Mouse (Mus musculus) midbrain, embryonic 14.5 days (tissue): ENCODE results near the gene Ndufv3. TPM values are rescaled to one million over a fixed set of nuclear protein-coding genes. Genes with fewer than 3 reads are reported as not detected.

ENCODE experiments used
- ATAC-seq: fragments of 200-750 bp; cut with Nextera tagmentation; 2 replicates; pipeline ENCODE4 v1.8.0; 2017; ENCODE audit warnings: moderate number of reproducible peaks, moderate library complexity; ENCODE audit not compliant: low FRiP score, low TSS enrichment
- DNase-seq: peaks from one replicate; pipeline ENCODE4 v3.0.0-alpha.2; 2015
- H3K27ac ChIP-seq: fragments of 300-500 bp; sonication (generic); replicated peaks from 2 replicates; pipeline ENCODE4 v1.5.1; 2014; ENCODE audit warnings: mild to moderate bottlenecking, low read depth, low read length, moderate library complexity
- H3K27me3 ChIP-seq: fragments of 300-500 bp; sonication (generic); 2 replicates; pipeline ENCODE4 v1.6.1; 2014; ENCODE audit warnings: low read length, control low read depth, mixed read lengths; ENCODE audit not compliant: control insufficient read depth, insufficient read depth
- H3K36me3 ChIP-seq: fragments of 300-500 bp; sonication (generic); 2 replicates; pipeline ENCODE4 v1.6.1; 2014; ENCODE audit warnings: low read length, control low read depth; ENCODE audit not compliant: control insufficient read depth, insufficient read depth
- H3K4me1 ChIP-seq: fragments of 300-500 bp; sonication (generic); 2 replicates; pipeline ENCODE4 v1.6.1; 2014; ENCODE audit warnings: mild to moderate bottlenecking, antibody characterized with exemption, low read length, control low read depth; ENCODE audit not compliant: control insufficient read depth, insufficient read depth
- H3K4me2 ChIP-seq: fragments of 300-500 bp; sonication (generic); 2 replicates; pipeline ENCODE4 v1.6.1; 2014; ENCODE audit warnings: mild to moderate bottlenecking, low read length, moderate library complexity
- H3K4me3 ChIP-seq: fragments of 300-500 bp; sonication (generic); replicated peaks from 2 replicates; pipeline ENCODE4 v1.5.1; 2014; ENCODE audit warnings: low read depth, low read length
- H3K9ac ChIP-seq: fragments of 300-500 bp; sonication (generic); replicated peaks from 2 replicates; pipeline ENCODE4 v1.6.1; 2014; ENCODE audit warnings: mild to moderate bottlenecking, low read length, moderate library complexity
- H3K9me3 ChIP-seq: fragments of 300-500 bp; sonication (generic); 2 replicates; pipeline ENCODE4 v1.6.1; 2016; ENCODE audit warnings: low read length, control low read depth, mixed read lengths; ENCODE audit not compliant: control insufficient read depth
- WGBS: fragments of 180-500 bp; shearing (Covaris S2); extraction: QIAGEN DNeasy Blood & Tissue Kit; methylation state at CpG from one replicate; pipeline ENCODE4 v1.1.7; 2014; 5-methylcytosine and 5-hydroxymethylcytosine counted together
- polyA plus RNA-seq: library from polyadenylated mRNA; unstranded; fragments of >200 nt; fragmentation: Nextera tagmentation; extraction: Ambion mirVana; gene quantifications from 2 replicates; pipeline ENCODE4 v1.2.1, GENCODE M21; 2014

Ndufv3 gene
- polyA plus RNA-seq, 1 experiment from 2014 or later = 419 TPM

DNA sequence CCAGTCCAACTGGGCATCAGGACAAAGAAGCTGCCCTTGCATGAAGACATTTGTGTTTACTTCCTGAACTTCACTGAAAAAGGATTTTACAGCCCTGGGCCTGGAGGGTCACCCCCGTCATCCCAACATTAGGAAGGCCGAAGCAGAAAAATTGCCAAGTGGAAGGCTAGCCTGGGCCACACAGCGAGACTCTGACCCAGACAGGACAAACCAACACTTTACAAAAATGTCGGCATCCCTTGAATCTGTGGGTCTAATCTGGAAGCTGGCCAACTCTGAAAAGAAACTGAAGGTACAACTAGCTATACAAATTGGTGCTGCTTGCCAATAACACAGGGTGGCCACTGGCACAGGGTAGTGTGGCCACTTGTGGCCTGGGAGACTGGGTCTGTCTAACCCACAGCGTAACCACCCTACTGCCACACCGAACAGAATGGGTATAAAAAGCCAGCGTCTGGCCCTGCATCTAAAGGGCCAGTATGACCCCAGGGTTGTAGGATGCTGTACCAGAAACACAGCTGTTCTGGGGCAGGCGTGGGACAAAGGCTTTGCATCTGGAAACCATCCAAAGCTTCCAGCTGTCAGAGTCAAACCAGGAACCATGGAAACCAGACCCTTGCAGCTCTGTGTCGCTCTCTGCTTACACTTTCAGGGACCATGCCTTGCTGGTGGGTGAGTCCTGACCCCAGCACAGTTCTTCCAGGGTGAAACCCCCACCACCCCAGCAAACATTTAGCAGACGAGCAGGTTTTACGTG is 37.4 kb downstream of the Ndufv3 start:
- peak overlapping the region; percentile 37; the same call in 1 of the 2 replicates for H3K27ac ChIP-seq
- DNase-seq (peak; percentile 71), ATAC-seq (peak; percentile 50; the same call in 1 of the 2 replicates)
- peaks cover 11% of the 10 kb centered on the region; the same call in 1 of the 2 replicates for H3K4me1 ChIP-seq
- H3K9me3 ChIP-seq = no peaks in the 10 kb centered on the region
- no peak overlapping the region for H3K4me2 ChIP-seq
- no peak overlapping the region for H3K4me3 ChIP-seq
- no peaks in the 10 kb centered on the region for H3K27me3 ChIP-seq
- no peaks in the 10 kb centered on the region for H3K36me3 ChIP-seq
- H3K9ac ChIP-seq = no peak overlapping the region
- 64% methylated on average over 11 of the region's 11 CpGs for WGBS

DNA sequence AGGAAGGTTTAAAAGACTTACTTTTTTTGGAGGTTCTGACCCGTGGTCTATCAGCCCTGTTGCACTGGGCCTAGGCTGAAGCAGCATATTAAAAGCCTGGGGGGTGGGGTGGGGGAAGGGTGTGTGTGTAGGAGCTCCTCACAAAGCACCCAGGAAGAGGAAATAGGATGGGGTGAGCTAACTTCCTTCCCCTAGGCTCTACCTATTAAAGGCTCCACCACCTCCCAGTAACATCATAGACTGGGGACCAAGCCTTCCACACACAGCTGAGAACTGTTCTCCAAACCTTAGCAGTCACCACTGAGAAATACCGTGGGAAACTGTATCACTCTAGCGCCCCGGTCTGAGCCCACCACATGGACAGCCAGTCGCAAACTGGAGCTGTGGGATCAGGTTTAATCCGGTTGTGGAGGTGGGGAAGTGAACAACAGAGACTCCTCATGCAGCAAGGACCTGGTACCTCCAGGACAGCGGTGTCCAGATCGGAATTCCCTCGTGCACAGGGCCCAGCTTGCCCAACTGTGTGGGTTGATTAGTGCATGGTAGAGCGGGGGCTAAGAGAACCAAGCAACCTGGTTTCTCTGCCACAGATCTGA is 38.1 kb downstream of the Ndufv3 start:
- ATAC-seq (no peak), DNase-seq (no peak)
- Histone ChIP-seq H3K4me2 (no peak overlapping the region), H3K27ac (peak overlapping the region; percentile 42; the same call in 1 of the 2 replicates), H3K9ac (no peak overlapping the region), H3K27me3 (no peaks in the 10 kb centered on the region), H3K9me3 (no peaks in the 10 kb centered on the region), H3K4me1 (peaks cover 11% of the 10 kb centered on the region; the same call in 1 of the 2 replicates), H3K4me3 (no peak overlapping the region), H3K36me3 (no peaks in the 10 kb centered on the region)
- 80% methylated on average over 10 of the region's 10 CpGs for WGBS

DNA sequence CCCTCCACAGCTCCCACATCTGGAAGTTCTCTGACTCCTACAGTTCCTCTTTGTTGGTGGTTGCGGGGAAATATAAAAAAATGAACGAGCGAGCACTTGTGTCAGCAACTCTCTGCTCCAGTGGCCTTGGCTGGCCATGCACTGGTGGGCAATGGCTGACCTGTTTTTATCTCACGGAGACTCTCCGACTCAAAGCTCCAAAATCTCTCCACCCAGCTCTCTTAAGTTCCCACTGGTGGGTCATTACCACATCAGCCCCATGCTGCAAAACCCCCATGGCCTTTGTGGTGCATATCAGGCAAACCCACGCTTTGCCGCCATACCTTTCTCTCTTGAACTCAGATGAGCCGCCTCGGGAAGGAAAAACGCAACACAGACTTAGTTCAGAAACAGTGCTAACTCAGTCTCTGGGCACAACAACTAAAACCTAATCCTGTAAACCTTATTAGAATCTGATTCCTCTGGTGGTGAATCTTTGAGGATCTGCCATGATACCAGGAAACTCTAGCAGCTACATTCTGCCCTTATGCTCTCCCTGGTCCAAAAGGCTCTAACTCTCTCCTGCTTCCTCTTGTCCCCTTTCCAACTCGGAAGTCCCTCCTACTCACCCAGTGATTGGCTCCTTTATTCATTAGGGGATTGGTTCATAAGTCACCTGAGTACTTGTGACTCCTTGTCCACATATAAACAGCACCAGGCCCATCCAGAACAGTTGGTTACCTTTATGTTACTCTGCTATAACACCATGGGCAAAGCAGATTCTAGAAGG is 39.3 kb downstream of the Ndufv3 start:
- Histone ChIP-seq H3K9me3 (no peaks in the 10 kb centered on the region), H3K9ac (no peak overlapping the region), H3K27me3 (no peaks in the 10 kb centered on the region), H3K36me3 (no peaks in the 10 kb centered on the region), H3K27ac (no peak overlapping the region), H3K4me3 (no peak overlapping the region), H3K4me2 (no peak overlapping the region), H3K4me1 (peaks cover 16% of the 10 kb centered on the region; the same call in 1 of the 2 replicates)
- 95% methylated on average over 11 of the region's 11 CpGs for WGBS
- DNase-seq (no peak), ATAC-seq (no peak)

DNA sequence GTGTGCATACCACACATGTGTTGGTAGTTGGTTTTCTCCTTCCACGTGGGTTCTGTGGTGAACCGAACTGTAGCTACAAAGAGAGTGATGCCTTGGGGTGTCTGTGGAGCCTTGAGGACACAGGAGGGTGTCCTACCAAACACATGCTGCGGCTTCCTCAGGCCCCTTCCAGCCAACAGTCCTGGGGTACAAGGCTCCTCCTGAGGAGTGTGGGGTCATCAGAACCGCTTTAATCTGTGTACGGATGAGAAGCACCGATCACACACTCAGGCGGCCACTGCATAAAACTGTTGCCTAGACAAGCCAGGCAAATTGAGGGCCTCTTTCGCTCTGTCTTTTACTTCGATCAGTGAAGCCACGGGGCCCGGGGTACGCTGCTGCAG is 43.7 kb downstream of the Ndufv3 start:
- WGBS = 16% methylated on average over 12 of the region's 12 CpGs
- Histone ChIP-seq H3K4me3 (peak overlapping the region; percentile 33), H3K36me3 (no peaks in the 10 kb centered on the region), H3K27ac (peak overlapping the region; percentile 97), H3K4me1 (peaks cover 33% of the 10 kb centered on the region), H3K4me2 (peak overlapping the region; percentile 67), H3K9ac (peak overlapping the region; percentile 57), H3K9me3 (no peaks in the 10 kb centered on the region), H3K27me3 (no peaks in the 10 kb centered on the region)
- peak; percentile 59 for DNase-seq
- no peak for ATAC-seq

DNA sequence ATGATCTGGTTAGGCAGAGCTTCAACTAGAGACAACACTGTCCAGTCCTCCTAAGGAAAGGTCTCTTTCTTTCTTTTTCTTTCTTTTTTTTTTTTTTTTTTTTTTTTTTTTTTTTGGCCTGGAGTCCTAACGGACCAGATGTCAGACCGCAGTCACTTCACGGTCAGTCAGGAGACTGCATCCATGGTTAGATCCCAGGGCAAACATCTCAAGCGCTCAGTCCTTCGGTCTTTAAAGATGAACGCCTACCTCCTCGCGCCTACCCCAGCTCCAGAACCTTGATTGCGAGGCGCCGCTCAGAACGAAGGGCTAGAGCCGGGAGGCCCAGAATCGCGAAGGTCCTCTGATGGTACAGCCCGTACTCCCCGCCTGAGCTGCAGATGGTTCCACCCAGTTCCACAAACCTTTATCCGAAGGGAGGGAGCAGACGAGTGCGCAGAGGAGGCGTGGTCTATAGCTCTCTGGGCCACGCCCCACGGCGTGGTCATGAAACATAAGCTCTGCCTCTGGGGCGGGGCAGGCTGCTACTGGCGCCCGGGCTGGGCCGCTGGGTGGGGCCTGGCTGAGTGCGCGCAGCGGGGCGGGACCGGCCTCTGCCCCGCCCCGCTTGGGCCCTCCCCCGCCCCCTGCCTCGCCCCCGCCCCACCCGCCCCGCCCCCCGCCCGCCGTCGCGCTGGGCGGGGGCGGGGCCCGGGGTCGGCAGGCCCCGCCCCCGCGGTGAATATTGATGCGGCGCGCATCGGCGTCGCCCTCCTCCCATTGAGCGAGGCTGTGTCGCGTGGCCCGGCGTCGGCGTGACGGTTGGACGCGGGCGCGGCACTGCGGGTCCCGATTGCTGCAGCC is 44.3 kb downstream of the Ndufv3 start, which contains the start of gene Pknox1:
Gene Pknox1, plus strand, starts transcription at position 720 of the 843 bp plus-strand sequence.
- Histone ChIP-seq H3K9ac (peak within 1 kb of the TSS; percentile 88), H3K27me3 (no peaks in the 10 kb centered on the region), H3K4me3 (peak within 1 kb of the TSS; percentile 81), H3K4me1 (peaks cover 39% of the 10 kb centered on the region), H3K9me3 (no peaks in the 10 kb centered on the region), H3K4me2 (peak within 1 kb of the TSS; percentile 85), H3K27ac (peak within 1 kb of the TSS; percentile 97), H3K36me3 (peaks cover 2% of the 10 kb centered on the region; the same call in 1 of the 2 replicates)
- ATAC-seq (peak; percentile 95), DNase-seq (peak; percentile 100)
- under 1% methylated on average over 49 of the region's 72 CpGs for WGBS

DNA sequence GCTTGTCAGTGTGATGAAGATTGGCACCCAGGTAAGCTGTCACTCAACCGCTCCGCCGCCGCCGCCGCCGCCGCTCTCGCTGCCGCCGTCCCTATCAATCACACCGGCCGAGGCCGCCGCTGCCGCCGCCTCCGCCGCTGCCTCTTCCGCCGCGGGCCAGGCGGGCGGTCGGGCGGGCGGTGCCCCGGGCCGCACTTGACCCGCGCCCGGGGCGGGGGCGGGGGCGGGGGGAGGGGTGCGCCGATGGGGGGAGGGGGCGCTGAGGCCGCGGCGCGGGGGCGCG is 44.9 kb downstream of the Ndufv3 start:
- no peak for ATAC-seq
- peak overlapping the region; percentile 85 for H3K4me2 ChIP-seq
- peak overlapping the region; percentile 81 for H3K4me3 ChIP-seq
- peak overlapping the region; percentile 97 for H3K27ac ChIP-seq
- peaks cover 2% of the 10 kb centered on the region; the same call in 1 of the 2 replicates for H3K36me3 ChIP-seq
- peaks cover 42% of the 10 kb centered on the region for H3K4me1 ChIP-seq
- H3K27me3 ChIP-seq = no peaks in the 10 kb centered on the region
- DNase-seq = no peak
- H3K9ac ChIP-seq = peak overlapping the region; percentile 88
- 3% methylated on average over 29 of the region's 44 CpGs for WGBS
- no peaks in the 10 kb centered on the region for H3K9me3 ChIP-seq

DNA sequence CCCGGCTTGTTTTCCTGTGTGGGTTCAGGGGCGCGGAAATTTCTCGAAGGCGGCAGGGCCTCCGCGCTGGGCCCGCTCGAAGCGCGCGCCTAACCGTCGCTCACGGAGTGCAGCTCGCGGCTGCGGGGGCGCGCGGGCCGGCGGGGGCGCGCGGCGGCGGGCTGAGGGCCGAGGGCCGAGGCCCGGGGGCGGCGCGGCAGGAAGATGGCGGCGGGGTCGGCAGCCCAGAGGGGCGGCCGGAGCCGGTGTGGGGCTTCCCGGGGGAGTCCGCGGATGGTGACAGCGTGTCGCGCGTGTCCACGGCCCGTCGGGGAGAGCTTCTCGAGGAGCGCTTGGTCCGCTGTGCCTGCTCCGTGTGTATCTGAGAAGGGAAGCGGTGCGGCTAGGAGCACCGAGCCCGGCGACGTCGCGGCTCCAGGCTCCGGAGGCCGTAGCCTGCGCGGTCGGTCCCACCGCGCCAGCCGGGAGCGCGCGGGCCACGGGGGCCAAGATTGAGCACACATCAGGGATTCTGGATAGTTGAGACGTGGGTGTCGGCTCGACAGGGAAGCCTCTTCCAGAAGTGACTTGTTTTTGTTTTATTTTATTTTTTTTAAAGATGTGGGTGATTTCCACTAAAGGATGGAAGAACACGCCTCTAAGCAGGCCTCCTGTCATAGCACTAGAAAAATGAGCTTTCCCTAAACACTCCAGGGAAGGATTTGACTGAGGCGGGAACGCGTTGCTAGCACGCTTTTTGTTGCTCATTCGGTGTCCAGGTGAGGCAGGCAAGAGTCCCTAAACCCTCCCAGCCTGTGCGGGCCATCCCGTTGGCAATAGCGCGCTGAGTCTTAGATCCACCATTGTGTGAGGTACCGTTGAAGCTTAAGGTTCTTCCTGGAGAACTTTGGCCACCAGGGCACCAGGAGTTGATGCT is 45.5 kb downstream of the Ndufv3 start:
- DNase-seq (peak; percentile 91), ATAC-seq (peak; percentile 52)
- Histone ChIP-seq H3K4me3 (peak overlapping the region; percentile 81), H3K27me3 (no peaks in the 10 kb centered on the region), H3K9ac (peak overlapping the region; percentile 88), H3K9me3 (no peaks in the 10 kb centered on the region), H3K4me2 (peak overlapping the region; percentile 85), H3K27ac (peak overlapping the region; percentile 97), H3K4me1 (peaks cover 42% of the 10 kb centered on the region), H3K36me3 (peaks cover 2% of the 10 kb centered on the region; the same call in 1 of the 2 replicates)
- WGBS = under 1% methylated on average over 69 of the region's 88 CpGs
